Mouse (Mus musculus): ENCODE measurements at regions not wholly inside any gene's neighbourhood (a gene's known extent, or its start where the extent isn't known, plus 50 kb on each side); places are given as distances from the start of the nearest gene placed in this dataset.

- TF ChIP-seq EP300 (IDR thresholded peaks at IDR 0.05; ENCODE audit: low read depth): no peak
- no peak for TF ChIP-seq CTCF (IDR thresholded peaks at IDR 0.05; ENCODE audit: low read depth)
These were observed 155.1 kb upstream of the Vegfc start for GRCm38 (mm10) chr8:53922343-53922742.
